Mouse (Mus musculus) liver, adult 2 months (tissue): ENCODE results near the gene Bik.

Experiments used
- CTCF ChIP-seq: fragments of 200-500 bp; IDR thresholded peaks from 2 replicates; pipeline ENCODE4 v1.5.1; 2011; ENCODE audit warnings: low read depth, low read length, control low read depth
- POLR2A ChIP-seq: fragments of 200-500 bp; IDR thresholded peaks from 2 replicates; pipeline ENCODE4 v1.6.1; 2011; ENCODE audit warnings: low read length, control low read depth; ENCODE audit not compliant: insufficient read depth; ENCODE audit errors: extremely low read depth

DNA sequence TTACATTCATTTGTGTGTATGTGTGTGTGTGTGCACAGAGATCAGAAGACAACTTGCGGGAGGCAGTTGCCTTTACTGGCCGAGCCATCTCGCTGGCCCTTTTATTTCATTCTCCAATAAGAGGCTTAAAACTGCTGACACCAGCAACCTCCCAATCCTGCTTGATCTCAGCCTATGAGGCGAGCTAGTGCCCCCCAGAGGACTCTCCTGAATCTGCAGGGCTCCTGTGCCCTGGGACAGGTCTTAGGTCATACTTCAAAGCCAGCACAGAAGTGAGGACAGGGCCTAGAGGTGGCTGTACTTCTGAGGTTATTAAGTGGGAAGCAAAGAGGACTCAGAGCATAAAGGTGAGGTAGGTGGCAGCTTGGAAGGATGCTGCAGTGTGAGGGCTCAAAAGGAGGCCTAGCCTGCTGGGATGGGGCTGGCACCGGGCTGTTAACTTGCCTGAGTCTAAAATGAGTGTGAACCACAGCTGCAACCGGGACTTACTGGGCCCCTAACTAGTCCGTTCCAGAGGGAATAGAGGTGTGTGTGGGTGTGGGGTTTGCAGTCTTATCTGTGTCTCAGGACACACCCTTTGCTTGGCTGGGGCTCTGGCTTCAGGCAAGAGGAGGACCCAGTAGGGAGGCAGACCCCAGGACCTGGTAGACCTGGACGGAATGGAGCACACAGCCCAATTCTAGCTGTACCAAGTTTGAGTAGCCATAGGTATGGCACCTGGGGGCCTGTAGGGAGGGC, 56.9 kb downstream of the Bik start:
- peak; percentile 90 for TF ChIP-seq CTCF
- TF ChIP-seq POLR2A = no peak
